Mouse (Mus musculus): ENCODE measurements around the gene Timm17b. TPM values are rescaled to one million over a fixed set of nuclear protein-coding genes. Genes with fewer than 3 reads are reported as not detected.
"Not testable (repeated sequence)": the region's sequence is repeated elsewhere in the genome, so short reads cannot be mapped to it uniquely, and the experiment has no call there.

The Timm17b gene
- total RNA-seq (2021): 10 to 100 TPM; 88.3 to 94.3 TPM
- long read RNA-seq, experiment 1, transcript Timm17b-201 (6 exons, 2,381 nt): major isoform, 71 of 101 reads
- long read RNA-seq, experiment 1, transcript Timm17b-203 (2 exons, 761 nt): minor isoform, 8 of 101 reads
- long read RNA-seq, experiment 1, partial matches to known transcripts: 20 of 101 reads
- long read RNA-seq, experiment 1, other reads (novel, unspliced or antisense): 2 of 101 reads
- long read RNA-seq, experiment 2, transcript Timm17b-203 (2 exons, 761 nt): minor isoform, 5 of 56 reads
- long read RNA-seq, experiment 2, transcript Timm17b-201 (6 exons, 2,381 nt): major isoform, 49 of 56 reads
- long read RNA-seq, experiment 2, partial matches to known transcripts: 0 of 56 reads
- long read RNA-seq, experiment 2, other reads (novel, unspliced or antisense): 2 of 56 reads

- DNase-seq: peak; percentile 88
Measured at GRCm38 (mm10) chrX:7898880-7899874, at the start of gene Timm17b, which contains the start of gene Pqbp1. Gene Timm17b (plus strand): TSS chrX:7899357. Gene Pqbp1 (minus strand): TSS chrX:7899269.

GRCm38 (mm10) chrX:7854578-7854977 lies 44.6 kb upstream of the Timm17b start:
- DNase-seq: peak; percentile 45

GRCm38 (mm10) chrX:7859191-7859753 lies 39.9 kb upstream of the Timm17b start:
- DNase-seq: no peak

GRCm38 (mm10) chrX:7863181-7863580 lies 36.0 kb upstream of the Timm17b start:
- DNase-seq: no peak

GRCm38 (mm10) chrX:7864551-7864950 lies 34.6 kb upstream of the Timm17b start:
- no peak for DNase-seq

- no peak for DNase-seq
Measured at GRCm38 (mm10) chrX:7865343-7865742, 33.8 kb upstream of the Timm17b start.

GRCm38 (mm10) chrX:7865786-7866185 lies 33.4 kb upstream of the Timm17b start:
- no peak for DNase-seq

- no peak for DNase-seq
Measured at GRCm38 (mm10) chrX:7867141-7867540, 32.0 kb upstream of the Timm17b start.

- DNase-seq: no peak
Measured at GRCm38 (mm10) chrX:7868506-7868905, 30.7 kb upstream of the Timm17b start.

- DNase-seq: no peak
Measured at GRCm38 (mm10) chrX:7869826-7870225, 29.3 kb upstream of the Timm17b start.

- DNase-seq: peak; percentile 87
Measured at GRCm38 (mm10) chrX:7878007-7878419, 21.1 kb upstream of the Timm17b start, which contains the start of gene Pim2. Gene Pim2 (plus strand): TSS chrX:7878262.

GRCm38 (mm10) chrX:7878495-7878894 lies 20.7 kb upstream of the Timm17b start:
- DNase-seq: peak; percentile 22

GRCm38 (mm10) chrX:7879819-7880218 lies 19.3 kb upstream of the Timm17b start:
- peak; percentile 62 for DNase-seq

GRCm38 (mm10) chrX:7883841-7884567 lies 15.2 kb upstream of the Timm17b start, which contains the start of gene Slc35a2:
Gene Slc35a2 (plus strand): TSS chrX:7884028.
- peak; percentile 88 for DNase-seq

GRCm38 (mm10) chrX:7898211-7898610 lies 946 bp upstream of the Timm17b start:
- DNase-seq: no peak

- DNase-seq: peak; percentile 18
Measured at GRCm38 (mm10) chrX:7904441-7904840, 5.3 kb downstream of the Timm17b start.

- no peak for DNase-seq
Measured at GRCm38 (mm10) chrX:7907735-7908134, 8.6 kb downstream of the Timm17b start, which contains the start of gene Gm10491. Gene Gm10491 (minus strand): TSS chrX:7907835.

GRCm38 (mm10) chrX:7909242-7909641 lies 10.1 kb downstream of the Timm17b start, which contains the start of gene Gm10490:
Gene Gm10490 (plus strand): TSS chrX:7909542.
- not testable (repeated sequence) for DNase-seq

- DNase-seq: no peak
Measured at GRCm38 (mm10) chrX:7910473-7910872, 11.3 kb downstream of the Timm17b start.

GRCm38 (mm10) chrX:7915669-7916068 lies 16.5 kb downstream of the Timm17b start:
- DNase-seq: peak; percentile 41

- not testable (repeated sequence) for DNase-seq
Measured at GRCm38 (mm10) chrX:7917960-7918359, 18.8 kb downstream of the Timm17b start.

All from adrenal gland, postnatal 10 days (tissue).